Mouse (Mus musculus): ENCODE results near the gene Olfr156.
A peak's percentile ranks its signal among the peaks of the same experiment; 100 is the strongest.
"Not testable (repeated sequence)": the region's sequence is repeated elsewhere in the genome, so short reads cannot be mapped to it uniquely, and the experiment has no call there.

Olfr156 gene

DNA sequence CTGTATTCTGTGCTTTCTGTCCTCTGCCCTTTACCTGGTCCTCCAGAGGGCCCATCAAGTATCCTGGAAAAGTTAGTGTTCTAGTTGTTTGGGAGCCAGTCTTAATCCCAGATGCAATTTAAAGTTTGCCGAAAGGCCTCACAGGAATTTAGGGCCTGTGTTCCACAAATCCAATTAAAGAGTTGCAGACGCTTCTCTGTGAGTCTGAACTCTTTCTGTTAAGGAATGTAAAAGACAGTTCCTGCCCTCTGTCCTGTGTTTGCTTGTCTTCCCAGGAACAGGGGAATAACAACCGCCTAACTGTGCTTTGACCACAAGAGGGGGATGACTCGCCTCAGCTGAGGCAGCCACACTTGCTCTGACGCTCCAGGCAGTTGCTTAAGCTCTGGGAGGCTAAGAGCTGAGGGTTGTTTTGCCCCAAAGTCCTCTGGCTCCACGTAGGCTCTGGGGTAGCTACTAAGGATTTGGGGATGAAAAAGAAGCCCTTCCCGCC, at the start of gene Olfr156:
Olfr156 (minus strand) TSS at position 51 of the 493 bp plus-strand sequence.
- peak; percentile 11 for DNase-seq (ENCODE audit: low spot score)

DNA sequence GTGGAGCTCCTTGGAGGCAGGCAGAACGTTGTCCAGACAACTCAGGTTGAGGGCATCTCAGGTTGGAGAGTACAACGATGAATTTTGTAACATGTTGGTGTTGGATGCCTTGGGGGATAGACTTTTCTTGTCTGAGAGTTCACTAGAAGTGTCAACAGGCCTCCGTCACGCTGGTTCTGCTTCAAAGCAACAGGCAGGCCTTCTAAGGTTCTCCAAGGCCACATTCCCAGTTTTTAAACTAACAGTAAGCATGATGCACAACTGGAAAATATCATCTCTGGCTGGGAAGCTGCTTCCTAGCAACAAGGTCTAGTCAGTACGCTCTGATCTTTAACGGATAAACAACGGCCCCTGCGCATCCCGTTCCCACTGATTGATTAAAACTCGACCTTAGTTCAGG, 46.1 kb upstream of the Olfr156 start:
- no peak for DNase-seq (ENCODE audit: low spot score)

DNA sequence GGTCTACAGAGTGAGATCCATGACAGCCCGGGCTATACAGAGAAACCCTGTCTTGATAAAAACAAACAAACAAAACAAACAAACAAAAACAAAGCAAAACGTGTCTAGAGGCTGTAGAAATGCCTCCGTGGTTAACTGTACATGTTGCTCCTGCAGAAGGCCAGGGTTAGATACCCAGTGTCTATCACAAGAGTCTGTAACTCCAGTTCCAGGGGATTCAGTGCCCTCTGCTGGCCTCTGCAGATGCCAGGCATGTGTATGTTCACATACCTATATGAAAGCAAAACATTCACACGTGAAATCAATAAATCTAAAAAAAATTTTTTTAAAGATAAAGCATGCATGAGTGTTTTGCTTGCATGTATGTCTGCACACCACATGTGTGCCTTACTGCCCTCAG, 39.6 kb upstream of the Olfr156 start:
- no peak for DNase-seq (ENCODE audit: low spot score)

DNA sequence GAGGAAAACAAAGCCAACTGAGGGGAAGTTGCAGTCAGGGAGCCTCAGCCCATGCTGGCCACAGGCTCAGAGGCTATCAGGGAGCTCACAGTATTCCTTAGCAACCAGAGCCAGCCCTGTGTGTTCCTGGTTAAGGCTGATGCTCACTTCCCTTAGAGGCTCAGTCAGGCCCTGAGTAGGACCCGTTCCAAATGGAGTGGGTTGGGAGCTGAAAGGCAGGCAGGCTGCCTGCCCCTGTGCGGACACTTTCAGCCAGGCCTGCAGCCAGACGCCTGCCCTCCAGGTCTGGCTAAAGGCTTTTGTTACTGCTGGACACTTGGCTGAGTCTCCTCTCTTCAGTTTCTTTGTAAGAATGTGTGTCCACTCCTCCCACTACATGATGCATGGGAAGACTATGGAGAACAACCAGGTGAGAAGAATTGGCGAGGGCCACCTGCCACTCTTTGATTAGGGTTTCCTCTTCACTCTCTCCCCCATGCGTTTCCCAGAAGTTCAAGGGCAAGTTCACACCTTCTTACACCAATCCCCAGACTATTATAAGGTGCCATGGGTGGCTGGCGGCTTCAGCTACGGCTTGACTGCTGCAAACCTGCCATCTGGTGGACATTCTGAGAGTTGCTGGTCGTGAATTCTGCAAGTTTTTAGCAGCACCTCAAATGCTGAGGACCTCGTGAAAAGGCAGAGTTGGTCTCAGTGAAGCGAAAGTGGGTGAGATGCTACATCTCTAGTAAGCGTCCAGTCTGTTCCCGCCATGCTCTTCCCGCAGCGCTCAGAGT, 37.2 kb upstream of the Olfr156 start:
- peak; percentile 57 for DNase-seq (ENCODE audit: low spot score)

DNA sequence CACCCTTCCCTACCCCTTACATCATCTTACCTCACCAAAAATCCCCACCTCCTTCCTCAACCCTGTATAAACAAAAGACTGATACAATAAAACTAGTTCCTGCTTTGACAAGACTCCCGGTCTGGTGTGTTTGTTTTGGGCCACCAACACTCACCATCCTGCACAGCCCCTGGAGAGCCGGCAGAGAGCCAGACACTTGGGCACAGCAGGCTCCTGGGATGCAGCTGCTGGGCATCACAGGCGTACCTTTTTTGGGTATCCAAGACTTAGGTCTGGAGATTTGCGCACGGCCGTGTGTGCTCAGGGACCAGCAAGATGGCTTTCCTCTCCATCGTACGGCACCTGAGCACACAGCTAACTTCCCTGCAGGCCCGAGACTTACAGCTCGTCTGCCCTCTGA, 36.2 kb upstream of the Olfr156 start:
- DNase-seq (ENCODE audit: low spot score), result no peak

DNA sequence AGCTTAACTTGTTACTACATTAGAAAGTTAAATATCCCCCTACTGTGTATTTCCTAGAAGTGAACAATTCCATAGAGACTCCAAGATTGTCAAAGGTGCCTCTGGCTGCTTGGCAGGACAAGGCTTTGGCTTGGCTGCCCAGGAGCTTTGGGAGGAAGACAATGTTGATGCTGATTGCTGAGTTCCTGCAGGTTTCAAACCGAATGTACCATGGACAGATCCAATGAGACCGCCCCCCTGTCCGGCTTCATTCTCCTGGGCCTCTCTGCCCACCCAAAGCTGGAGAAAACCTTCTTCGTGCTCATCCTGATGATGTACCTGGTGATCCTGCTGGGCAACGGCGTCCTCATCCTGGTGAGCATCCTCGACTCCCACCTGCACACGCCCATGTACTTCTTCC, 30.4 kb upstream of the Olfr156 start:
- no peak for DNase-seq (ENCODE audit: low spot score)

DNA sequence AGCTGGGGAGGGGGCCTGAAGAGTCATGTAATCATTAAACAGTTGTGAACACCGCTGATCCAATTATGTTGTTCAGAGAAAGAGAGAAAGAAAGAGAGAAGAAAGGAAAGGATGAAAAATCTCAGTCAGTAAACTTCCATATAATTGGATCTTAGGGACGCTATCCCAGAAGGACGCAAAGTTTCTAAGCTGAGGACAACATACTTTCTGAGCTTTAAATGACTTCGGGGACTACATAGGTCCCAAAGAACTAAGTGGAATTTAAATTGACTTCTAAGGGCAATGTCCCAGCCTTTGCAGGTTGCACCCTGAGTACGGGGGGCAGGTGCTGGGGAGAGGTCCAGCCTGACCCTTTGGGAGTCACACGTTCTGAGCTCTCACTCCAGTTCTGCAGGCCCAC, 27.6 kb upstream of the Olfr156 start, which contains the start of gene Olfr155:
Olfr155 (plus strand) TSS at position 301 of the 400 bp plus-strand sequence.
- DNase-seq (ENCODE audit: low spot score), result no peak

DNA sequence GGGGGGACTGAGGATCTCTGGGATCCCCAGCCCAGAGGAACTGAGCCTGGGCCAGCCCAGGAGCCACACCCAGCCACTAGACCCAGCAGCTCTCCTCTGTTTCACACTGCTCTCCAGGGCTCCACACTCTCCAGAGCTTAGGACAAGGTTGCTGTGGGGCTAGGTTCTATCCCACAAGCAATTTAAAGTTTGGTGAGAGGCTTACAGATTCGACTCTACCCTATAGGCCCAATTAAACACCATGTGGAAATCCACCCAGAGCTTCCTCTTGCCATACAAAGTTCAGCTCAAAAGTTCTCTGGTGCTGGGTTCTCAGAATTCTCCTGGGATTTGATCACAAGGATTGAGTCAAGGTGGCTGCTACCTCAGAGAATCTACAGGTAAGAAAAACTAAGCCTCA, 16.4 kb upstream of the Olfr156 start, which contains the start of gene Olfr157:
Olfr157 (minus strand) TSS at position 101 of the 400 bp plus-strand sequence.
- no peak for DNase-seq (ENCODE audit: low spot score)

DNA sequence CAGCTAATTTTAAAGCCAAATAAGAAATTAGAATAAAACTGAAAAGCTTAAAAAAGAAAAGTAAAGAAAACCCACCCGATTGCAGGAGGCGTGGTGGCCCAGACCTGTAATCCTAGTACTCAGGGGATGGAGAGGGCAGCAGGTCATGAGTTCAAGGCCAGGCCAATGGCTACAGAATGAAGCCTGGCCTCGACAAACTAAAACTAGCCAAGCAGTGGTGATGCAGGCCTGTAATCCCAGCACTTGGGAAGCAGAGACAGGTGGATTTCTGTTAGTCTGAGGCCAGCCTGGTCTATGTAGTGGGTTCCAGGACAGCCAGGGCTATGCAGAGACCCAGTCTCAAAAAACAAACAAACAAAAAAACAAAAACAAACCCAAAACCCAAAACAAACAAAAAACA, 14.6 kb upstream of the Olfr156 start:
- DNase-seq (ENCODE audit: low spot score), result no peak

DNA sequence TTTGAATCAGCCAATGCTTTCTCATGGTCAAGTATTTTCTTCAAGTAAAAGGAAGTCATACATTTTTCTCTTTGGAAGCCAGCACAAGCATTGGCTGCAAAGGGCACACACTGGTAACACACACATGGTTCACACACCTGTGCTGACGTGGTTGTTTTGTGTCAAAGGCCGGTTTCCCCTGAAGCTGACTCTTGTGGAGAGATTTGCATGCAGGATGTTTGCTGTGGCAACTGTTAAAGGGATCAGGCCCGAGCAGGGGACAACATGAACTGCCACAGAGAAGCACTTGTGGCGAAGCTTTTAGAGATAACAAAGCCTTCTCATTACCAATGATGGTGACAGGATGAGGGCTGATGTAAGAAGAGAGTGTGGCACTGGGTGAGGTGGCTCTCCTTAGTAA, 11.1 kb upstream of the Olfr156 start:
- DNase-seq (ENCODE audit: low spot score), result no peak

DNA sequence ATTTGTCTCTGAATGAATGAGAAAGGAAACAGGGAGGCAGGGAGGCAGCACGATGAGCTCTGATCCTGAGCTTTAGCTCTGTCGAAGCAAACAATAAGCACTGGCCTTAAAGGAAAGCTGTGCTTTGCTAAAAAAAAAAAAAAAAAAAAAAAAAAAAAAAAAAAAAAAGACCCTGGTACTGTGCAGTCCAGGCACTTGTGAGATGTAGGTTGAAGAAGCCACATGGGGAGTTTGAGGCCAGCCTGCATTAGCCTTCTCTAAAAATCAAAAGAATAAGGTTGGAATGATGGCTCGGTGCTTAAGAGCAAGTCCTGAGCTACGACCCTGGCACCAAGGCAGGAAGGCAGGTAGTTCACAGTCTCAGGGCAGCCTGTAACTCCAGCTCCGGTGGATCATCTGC, 10.1 kb upstream of the Olfr156 start:
- DNase-seq (ENCODE audit: low spot score), result no peak

DNA sequence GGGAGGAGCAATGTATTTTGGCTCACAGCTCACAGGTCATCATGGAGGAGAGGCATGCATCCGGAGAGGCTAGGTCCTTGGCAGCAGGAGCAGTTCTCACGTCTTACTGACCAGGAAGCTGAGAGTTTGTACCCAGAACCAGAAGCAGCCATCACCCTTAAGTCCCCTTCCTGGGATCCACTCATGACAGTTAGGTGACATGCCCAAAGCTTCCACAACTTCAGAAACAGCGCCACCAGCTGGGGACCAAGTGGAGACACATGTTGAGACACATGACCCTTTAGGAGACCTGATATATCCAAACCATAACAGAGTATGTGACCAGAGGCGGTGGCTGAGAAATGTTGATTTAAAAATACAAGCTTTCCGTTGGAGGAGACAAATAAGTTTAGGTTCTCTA, 8.3 kb upstream of the Olfr156 start:
- no peak for DNase-seq (ENCODE audit: low spot score)

DNA sequence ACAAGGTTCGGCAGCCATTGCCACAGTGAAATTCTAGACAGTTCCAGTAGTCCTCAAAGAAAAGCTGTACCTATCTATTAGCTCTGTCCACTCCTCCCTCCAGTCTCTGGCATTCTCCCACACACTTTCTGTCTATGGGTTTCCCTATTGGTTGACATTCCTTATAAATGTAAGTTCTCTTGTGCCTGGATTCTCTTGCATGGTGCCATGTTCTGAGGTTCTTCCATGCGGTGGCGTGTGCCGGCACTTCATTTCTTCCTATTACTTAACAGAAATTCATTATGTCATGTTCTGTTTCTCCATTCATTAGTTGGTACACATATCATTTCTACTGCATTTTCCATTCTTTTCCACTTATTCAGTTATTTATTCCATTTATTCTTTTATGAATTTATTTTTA, 5.1 kb upstream of the Olfr156 start:
- no peak for DNase-seq (ENCODE audit: low spot score)

DNA sequence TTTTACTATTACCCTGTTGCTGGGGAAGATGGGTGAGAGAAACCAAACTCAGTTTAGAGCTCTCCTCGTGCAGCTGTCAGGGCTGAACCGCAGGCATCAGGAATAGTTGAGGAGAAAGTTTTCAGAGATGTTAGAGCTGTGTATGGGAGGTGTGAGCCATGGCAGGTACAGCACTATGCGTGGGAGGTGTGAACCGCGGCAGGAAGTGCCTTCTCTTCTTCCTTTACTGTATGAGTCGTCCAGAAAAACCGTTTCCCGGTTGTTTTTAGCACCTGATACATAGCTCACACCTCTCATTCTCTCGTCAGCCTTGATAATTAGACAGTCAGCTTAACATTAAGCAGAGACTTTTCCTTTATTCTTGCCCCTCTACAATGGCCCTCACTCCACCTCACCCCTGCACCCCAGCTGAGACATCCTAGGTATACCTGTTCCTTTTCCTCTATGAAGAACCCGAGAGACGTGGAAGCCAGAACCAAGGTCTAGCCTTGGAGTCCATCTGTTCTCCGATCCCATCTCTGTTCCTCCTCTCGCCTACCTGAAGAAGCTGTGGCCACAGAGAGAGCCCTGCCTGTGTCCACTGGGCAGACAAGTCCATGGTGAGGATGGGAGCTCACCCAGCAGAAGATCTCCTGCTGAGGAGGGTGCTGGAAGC, 672 bp downstream of the Olfr156 start:
- no peak for DNase-seq (ENCODE audit: low spot score)

DNA sequence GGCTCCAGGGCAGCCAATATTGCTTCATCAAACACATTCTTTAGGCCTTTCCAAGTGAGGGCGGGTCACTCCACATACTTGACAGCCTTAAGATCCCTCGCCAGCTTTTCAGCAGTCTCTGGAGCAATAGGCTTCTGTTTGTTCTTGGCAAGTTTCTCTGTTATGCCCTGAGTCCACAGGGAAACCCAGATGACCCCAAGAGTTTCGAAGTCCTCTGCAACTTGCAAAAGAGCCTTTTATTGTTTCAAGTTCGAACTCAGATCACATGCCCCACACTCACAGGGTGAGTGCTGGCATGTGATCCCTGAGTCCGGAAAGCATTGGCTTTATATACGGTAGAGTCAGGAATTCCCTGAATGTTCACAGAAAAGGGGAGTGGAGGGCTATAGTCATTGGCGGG, 24.8 kb downstream of the Olfr156 start:
- DNase-seq (ENCODE audit: low spot score), result no peak

DNA sequence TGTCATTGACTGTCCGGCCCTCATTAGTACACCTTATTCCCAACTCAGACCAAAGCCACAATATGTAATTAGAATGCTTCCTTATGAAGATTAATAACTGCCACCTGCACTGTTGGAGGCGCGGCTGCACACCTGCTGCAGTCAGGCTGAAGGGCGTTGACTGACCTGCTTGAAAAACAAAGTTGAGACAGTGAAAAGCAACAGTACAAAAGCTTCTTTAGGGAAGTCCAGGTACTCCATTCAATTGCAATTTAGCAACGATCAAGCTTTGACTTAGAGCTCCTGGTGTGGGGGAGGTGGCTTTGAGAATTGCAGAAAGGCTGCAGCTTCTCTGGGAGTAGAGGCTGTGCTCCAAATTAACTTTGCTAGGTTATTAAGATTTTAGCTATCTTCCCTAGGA, 27.9 kb downstream of the Olfr156 start:
- not testable (repeated sequence) for DNase-seq (ENCODE audit: low spot score)

DNA sequence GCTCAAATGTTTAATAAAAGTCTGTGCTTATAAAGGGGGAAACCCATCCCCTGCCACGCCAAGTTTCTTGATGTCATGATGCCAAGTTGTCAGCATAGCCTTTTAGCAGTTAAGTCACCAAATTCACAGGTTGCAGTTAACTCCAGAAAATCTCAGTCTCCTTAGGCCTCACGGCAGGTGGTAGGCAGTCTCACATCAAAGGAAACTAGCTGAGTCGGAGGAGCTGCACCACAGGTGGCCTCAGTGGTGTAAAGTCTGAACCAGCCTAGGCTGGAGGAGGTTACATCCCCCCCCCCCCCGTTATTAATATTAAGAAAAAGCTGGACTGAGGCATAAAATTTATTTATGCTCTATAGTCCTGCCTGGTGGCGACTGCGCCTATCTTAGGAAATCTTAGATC, 28.4 kb downstream of the Olfr156 start:
- DNase-seq (ENCODE audit: low spot score), result no peak

DNA sequence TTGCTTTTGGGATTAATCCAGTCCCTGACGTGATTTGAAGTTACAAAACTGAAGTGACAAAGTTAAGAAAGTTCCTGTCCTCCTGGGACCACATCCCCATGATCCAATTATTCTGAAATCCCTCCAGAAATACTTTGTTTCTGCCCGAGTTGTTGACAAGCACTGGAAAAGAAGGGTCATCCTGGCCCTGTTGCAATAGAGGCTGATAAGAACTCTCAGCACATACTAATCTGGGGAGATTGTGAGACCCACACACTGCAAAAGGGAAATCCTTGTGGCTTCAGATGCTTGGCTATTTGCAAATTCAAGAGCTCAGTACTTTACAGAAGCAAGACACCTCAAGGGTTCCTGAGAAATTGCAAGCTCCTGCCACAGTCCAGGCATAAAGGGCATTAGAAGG, 51.4 kb downstream of the Olfr156 start:
- DNase-seq (ENCODE audit: low spot score), result no peak

DNA sequence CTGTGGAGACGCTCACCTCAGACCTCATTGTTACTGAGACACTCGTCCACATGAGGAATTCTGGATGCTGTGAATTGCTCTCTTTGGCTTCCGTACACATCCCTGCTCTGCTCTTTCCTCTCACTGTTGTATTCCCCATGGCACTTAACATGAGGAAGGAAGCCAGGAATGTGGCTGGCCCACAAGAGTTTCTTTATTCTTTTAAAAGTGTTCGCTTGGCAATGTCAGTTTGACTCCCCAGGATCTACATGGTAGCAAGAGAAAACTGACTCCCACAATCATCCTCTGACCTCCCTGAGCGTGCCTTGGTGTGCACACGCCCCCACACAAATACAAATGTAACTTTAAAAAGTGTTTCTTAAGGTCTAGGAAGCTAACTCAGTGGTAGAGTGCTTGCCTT, 52.1 kb downstream of the Olfr156 start:
- no peak for DNase-seq (ENCODE audit: low spot score)

DNA sequence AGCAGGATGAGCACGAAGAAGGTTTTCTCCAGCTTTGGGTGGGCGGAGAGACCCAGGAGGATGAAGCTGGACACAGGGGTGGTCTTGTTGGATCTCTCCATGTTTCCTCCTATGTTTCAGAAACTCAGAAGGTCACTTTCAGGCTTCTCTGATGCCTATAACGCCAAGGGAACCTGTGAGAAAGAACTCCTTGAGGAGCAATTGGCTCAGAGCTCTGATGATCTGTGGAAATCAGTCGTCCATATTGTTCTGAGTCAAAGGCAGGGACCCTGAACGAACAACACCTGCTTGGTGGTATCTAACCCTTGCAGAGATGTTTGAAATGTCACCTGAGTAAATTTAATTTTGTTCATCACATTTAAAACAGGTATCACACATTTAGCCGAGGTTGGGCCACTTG, 52.8 kb downstream of the Olfr156 start, which contains the start of gene Olfr159:
Olfr159 (minus strand) TSS at position 101 of the 400 bp plus-strand sequence.
- no peak for DNase-seq (ENCODE audit: low spot score)
